Mouse (Mus musculus) bone marrow macrophage, adult 2 months (primary cell): ENCODE measurements around the gene Gm44579.

Source experiments
- CTCF ChIP-seq: IDR thresholded peaks from 2 replicates; pipeline ENCODE4 v1.5.1; 2012; ENCODE audit warnings: low read depth, mild to moderate bottlenecking, low read length, moderate library complexity
- POLR2A ChIP-seq: IDR thresholded peaks from 2 replicates; pipeline ENCODE4 v1.6.1; 2012; ENCODE audit warnings: mild to moderate bottlenecking, low read depth, low read length, borderline replicate concordance

DNA sequence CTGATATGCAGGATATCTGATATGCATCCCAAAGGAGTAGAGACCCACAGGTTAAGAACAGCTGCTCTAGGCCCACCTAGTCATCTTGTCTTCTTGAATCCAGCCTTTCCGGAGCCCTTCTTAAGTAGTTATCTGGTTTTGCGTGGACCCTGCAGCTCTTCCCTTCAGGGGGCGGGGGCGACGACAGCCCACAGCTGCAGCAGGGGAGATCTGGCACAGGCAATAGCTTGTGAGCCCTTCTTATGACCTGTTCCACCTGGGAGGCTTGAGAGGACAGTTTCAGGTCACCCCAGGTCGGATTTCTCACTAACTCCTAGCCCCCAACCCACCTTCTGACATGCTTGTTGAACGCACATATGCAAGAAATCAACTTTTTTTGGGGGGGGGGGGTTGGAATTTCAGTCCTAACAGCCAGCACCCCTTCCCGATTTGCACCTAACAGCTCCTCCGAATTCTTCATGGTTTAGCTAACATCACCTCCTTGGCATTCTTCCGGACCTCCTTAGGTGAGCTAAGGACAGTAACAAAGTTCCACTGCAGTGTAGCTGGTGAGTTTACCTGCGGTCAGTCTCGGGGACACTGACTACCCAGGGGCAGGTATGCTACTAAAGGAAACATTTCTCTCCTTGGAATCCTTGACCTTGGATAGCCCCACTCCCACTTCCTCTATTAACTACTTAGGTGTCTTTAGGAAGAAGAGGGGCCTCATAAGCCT lies 38.8 kb downstream of the Gm44579 start:
- TF ChIP-seq CTCF = no peak
- TF ChIP-seq POLR2A = no peak
